Mouse (Mus musculus): ENCODE measurements around the gene Vwc2l.

Gene Vwc2l

GRCm38 (mm10) chr1:70911235-70911634 is 185.7 kb downstream of the Vwc2l start:
- DNase-seq (ENCODE audit: low spot score in 2 of 2) = no peak

- no peak for DNase-seq (ENCODE audit: low spot score in 2 of 2)
Observed at GRCm38 (mm10) chr1:70913071-70913470, 187.6 kb downstream of the Vwc2l start.

GRCm38 (mm10) chr1:70918173-70919036 is 192.9 kb downstream of the Vwc2l start:
- no peak for DNase-seq (ENCODE audit: low spot score in 2 of 2)

GRCm38 (mm10) chr1:70933016-70933415 is 207.5 kb downstream of the Vwc2l start:
- DNase-seq (ENCODE audit: low spot score in 2 of 2) = no peak
